Mouse (Mus musculus): ENCODE results near the gene 1700001F09Rik.
"Not testable (repeated sequence)": the region's sequence is repeated elsewhere in the genome, so short reads cannot be mapped to it uniquely, and the experiment has no call there.

1700001F09Rik gene

GRCm38 (mm10) chr14:43347711-43348110, at the start of gene 1700001F09Rik:
Gene 1700001F09Rik (minus strand): TSS chr14:43347811.
- DNase-seq (ENCODE audit: low read depth in 1 of 2, low spot score in 2 of 2), result not testable (repeated sequence)

GRCm38 (mm10) chr14:43361713-43362112, 14.1 kb upstream of the 1700001F09Rik start:
- not testable (repeated sequence) for DNase-seq (ENCODE audit: low read depth in 1 of 2, low spot score in 2 of 2)

GRCm38 (mm10) chr14:43359246-43359645, 11.6 kb upstream of the 1700001F09Rik start:
- not testable (repeated sequence) for DNase-seq (ENCODE audit: low read depth in 1 of 2, low spot score in 2 of 2)

- DNase-seq (ENCODE audit: low read depth in 1 of 2, low spot score in 2 of 2), result not testable (repeated sequence)
These were observed 9.9 kb upstream of the 1700001F09Rik start for GRCm38 (mm10) chr14:43357496-43357895.

- DNase-seq (ENCODE audit: low read depth in 1 of 2, low spot score in 2 of 2), result not testable (repeated sequence)
These were observed 5.3 kb upstream of the 1700001F09Rik start for GRCm38 (mm10) chr14:43352944-43353343.

GRCm38 (mm10) chr14:43337646-43338045, 10.0 kb downstream of the 1700001F09Rik start:
- DNase-seq (ENCODE audit: low read depth in 1 of 2, low spot score in 2 of 2), result not testable (repeated sequence)

- DNase-seq (ENCODE audit: low read depth in 1 of 2, low spot score in 2 of 2), result not testable (repeated sequence)
These were observed 16.2 kb downstream of the 1700001F09Rik start for GRCm38 (mm10) chr14:43331362-43331880.

DNA sequence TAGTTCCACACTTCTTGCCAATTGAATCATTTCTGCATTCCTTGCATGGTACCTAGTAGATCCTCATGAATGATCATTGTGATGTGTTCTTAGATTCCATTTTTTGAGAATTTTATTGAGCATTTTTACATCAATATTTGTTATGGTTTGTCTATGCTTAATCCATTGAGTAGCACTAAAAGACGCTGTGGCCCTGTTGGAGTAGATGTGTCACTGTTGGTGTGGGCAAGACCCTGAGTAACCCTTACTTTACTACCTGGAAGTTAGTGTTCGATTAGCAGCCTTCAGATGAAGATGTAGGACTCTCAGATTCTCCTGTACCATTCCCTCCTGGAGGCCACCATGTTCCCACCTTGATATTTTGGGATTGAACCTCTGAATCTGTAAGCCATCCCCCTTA, 19.0 kb downstream of the 1700001F09Rik start:
- not testable (repeated sequence) for DNase-seq (ENCODE audit: low read depth in 1 of 2, low spot score in 2 of 2)

GRCm38 (mm10) chr14:43319516-43319915, 28.1 kb downstream of the 1700001F09Rik start:
- not testable (repeated sequence) for DNase-seq (ENCODE audit: low read depth in 1 of 2, low spot score in 2 of 2)

GRCm38 (mm10) chr14:43293503-43293902, 54.1 kb downstream of the 1700001F09Rik start, which contains the start of gene Gm8127:
Gene Gm8127 (minus strand): TSS chr14:43293832.
- DNase-seq (ENCODE audit: low read depth in 1 of 2, low spot score in 2 of 2), result not testable (repeated sequence)
